Mouse (Mus musculus) intestine, embryonic 14.5 days (tissue): Measurements from ENCODE around the gene Lrsam1. TPM values are rescaled to one million over a fixed set of nuclear protein-coding genes. Genes with fewer than 3 reads are reported as not detected.

Experiments used
- ATAC-seq: fragments of 200-750 bp; cut with Nextera tagmentation; replicated peaks from 2 replicates; pipeline ENCODE4 v1.8.0; 2017; ENCODE audit warnings: low read depth, moderate number of reproducible peaks, moderate TSS enrichment, moderate library complexity; ENCODE audit not compliant: low FRiP score, low TSS enrichment
- DNase-seq: peaks from one replicate; pipeline ENCODE4 v3.0.0-alpha.2; 2018; ENCODE audit warnings: low spot score
- H3K27ac ChIP-seq: fragments of 300-500 bp; sonication (generic); 2 replicates; pipeline ENCODE4 v1.5.1; 2014; ENCODE audit warnings: low read depth, mild to moderate bottlenecking, control low read depth
- H3K27me3 ChIP-seq: fragments of 300-500 bp; sonication (generic); replicated peaks from 2 replicates; pipeline ENCODE4 v1.6.1; 2014; ENCODE audit warnings: low read length, control low read depth; ENCODE audit not compliant: control insufficient read depth, insufficient read depth
- H3K36me3 ChIP-seq: fragments of 300-500 bp; sonication (generic); 2 replicates; pipeline ENCODE4 v1.6.1; 2014; ENCODE audit warnings: low read length, control low read depth; ENCODE audit not compliant: control insufficient read depth, insufficient read depth
- H3K4me1 ChIP-seq: fragments of 300-500 bp; sonication (generic); replicated peaks from 2 replicates; pipeline ENCODE4 v1.6.1; 2014; ENCODE audit warnings: low read length, control low read depth, mixed read lengths; ENCODE audit not compliant: control insufficient read depth, insufficient read depth
- H3K4me2 ChIP-seq: fragments of 300-500 bp; sonication (generic); 2 replicates; pipeline ENCODE4 v1.6.1; 2014; ENCODE audit warnings: low read length
- H3K4me3 ChIP-seq: fragments of 300-500 bp; sonication (generic); 2 replicates; pipeline ENCODE4 v1.5.1; 2014; ENCODE audit warnings: low read depth, low read length, control low read depth, mixed read lengths
- H3K9ac ChIP-seq: fragments of 300-500 bp; sonication (generic); 2 replicates; pipeline ENCODE4 v1.6.1; 2014; ENCODE audit warnings: mild to moderate bottlenecking, low read length
- H3K9me3 ChIP-seq: fragments of 300-500 bp; sonication (generic); 2 replicates; pipeline ENCODE4 v1.6.1; 2016; ENCODE audit warnings: low read length, control low read depth; ENCODE audit not compliant: control insufficient read depth
- WGBS: fragments of 180-500 bp; shearing (Covaris S2); extraction: QIAGEN DNeasy Blood & Tissue Kit; methylation state at CpG from one replicate; pipeline ENCODE4 v1.1.7; 2014; 5-methylcytosine and 5-hydroxymethylcytosine counted together
- polyA plus RNA-seq: library from polyadenylated mRNA; unstranded; fragments of >200 nt; fragmentation: Nextera tagmentation; extraction: Ambion mirVana; gene quantifications from 2 replicates; pipeline ENCODE4 v1.2.1, GENCODE M21; 2014

Lrsam1 gene
- polyA plus RNA-seq, 1 experiment from 2014 or later, result 7.0 TPM

DNA sequence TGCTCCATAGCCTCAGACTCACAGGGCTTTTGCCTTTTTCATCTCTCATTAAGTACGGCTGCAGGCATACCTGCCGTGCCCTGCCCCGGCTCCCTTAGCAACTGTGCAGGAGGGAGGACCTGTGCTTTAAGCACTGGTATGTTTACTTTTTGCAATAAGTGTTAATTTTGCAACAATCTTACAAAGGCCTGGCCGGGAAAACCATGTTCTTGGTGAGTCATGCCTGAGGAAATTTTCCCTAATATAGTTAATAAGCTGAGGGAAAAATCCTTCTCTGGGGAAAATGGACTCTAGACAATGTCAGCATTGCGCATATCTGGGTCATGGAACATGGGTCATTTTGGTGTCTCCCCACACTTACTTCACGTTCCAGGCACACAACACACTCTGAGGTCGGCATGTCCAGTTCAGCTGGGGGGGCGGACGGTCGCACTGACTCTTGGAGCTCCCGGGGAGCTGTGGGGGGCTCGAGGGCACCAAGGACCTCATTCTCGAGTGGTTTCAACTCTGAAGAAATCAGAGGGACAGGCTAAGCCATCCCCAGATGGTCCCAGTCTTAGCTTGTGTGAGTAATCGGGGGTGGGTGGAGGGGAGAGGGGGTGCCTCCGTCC, 33.7 kb downstream of the Lrsam1 start:
- peak; percentile 4; the same call in 1 of the 2 replicates for ATAC-seq
- Histone ChIP-seq H3K27ac (no peak overlapping the region), H3K27me3 (no peaks in the 10 kb centered on the region), H3K4me1 (no peaks in the 10 kb centered on the region), H3K36me3 (peaks cover 34% of the 10 kb centered on the region), H3K4me3 (no peak overlapping the region), H3K9ac (no peak overlapping the region), H3K4me2 (no peak overlapping the region), H3K9me3 (no peaks in the 10 kb centered on the region)
- 68% methylated on average over 15 of the region's 15 CpGs for WGBS
- DNase-seq, result no peak

GRCm38 (mm10) chr2:32926330-32927075, 34.9 kb downstream of the Lrsam1 start:
- Histone ChIP-seq H3K4me3 (no peak overlapping the region), H3K27ac (no peak overlapping the region), H3K4me2 (no peak overlapping the region), H3K9ac (no peak overlapping the region), H3K27me3 (no peaks in the 10 kb centered on the region), H3K4me1 (no peaks in the 10 kb centered on the region), H3K9me3 (no peaks in the 10 kb centered on the region), H3K36me3 (peaks cover 46% of the 10 kb centered on the region)
- DNase-seq (no peak), ATAC-seq (no peak)
- WGBS, result 88% methylated on average over 12 of the region's 12 CpGs

DNA sequence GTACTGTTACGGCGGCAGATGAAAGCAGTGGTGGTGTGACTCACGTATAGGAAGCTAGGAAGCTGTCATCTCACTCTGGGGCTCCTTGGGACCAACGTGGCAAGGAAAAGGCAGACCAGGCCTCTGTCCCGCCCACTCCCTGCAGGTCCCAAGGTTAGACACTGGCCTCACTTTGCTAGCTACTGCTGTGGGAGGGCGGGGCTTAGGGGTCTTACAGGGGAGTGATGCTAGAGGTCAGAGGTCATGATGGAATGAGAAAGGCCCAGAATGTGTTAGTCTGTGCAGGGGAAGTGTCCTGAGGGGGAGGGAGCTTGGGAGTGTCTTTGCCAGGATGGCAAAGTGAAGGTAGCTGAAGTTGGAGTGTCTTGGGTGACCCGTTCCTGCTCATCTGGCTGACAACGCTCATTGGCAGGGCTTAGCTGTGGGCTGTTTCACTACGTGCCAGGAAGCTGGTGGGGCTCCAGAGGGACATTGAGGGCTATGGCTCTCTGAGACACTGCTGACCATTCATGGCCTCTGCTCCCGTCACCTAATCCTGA, 37.0 kb downstream of the Lrsam1 start:
- no peaks in the 10 kb centered on the region for H3K27me3 ChIP-seq
- no peak for DNase-seq
- no peak overlapping the region for H3K4me3 ChIP-seq
- no peaks in the 10 kb centered on the region for H3K4me1 ChIP-seq
- 79% methylated on average over 10 of the region's 10 CpGs for WGBS
- H3K36me3 ChIP-seq, result peaks cover 67% of the 10 kb centered on the region
- no peak overlapping the region for H3K9ac ChIP-seq
- H3K4me2 ChIP-seq, result no peak overlapping the region
- H3K27ac ChIP-seq, result no peak overlapping the region
- ATAC-seq, result no peak
- H3K9me3 ChIP-seq, result no peaks in the 10 kb centered on the region

- Histone ChIP-seq H3K27ac (no peak overlapping the region), H3K4me3 (no peak overlapping the region), H3K9ac (no peak overlapping the region), H3K4me2 (no peak overlapping the region), H3K27me3 (no peaks in the 10 kb centered on the region), H3K4me1 (no peaks in the 10 kb centered on the region), H3K9me3 (no peaks in the 10 kb centered on the region), H3K36me3 (peaks cover 74% of the 10 kb centered on the region)
- WGBS, result 93% methylated on average over 24 of the region's 24 CpGs
- ATAC-seq (no peak), DNase-seq (no peak)
Observed at GRCm38 (mm10) chr2:32923551-32924250, 37.7 kb downstream of the Lrsam1 start.

- Histone ChIP-seq H3K9me3 (no peaks in the 10 kb centered on the region), H3K36me3 (peaks cover 84% of the 10 kb centered on the region), H3K27me3 (no peaks in the 10 kb centered on the region), H3K27ac (no peak overlapping the region), H3K4me2 (no peak overlapping the region), H3K4me1 (no peaks in the 10 kb centered on the region), H3K4me3 (no peak overlapping the region), H3K9ac (no peak overlapping the region)
- WGBS, result 87% methylated on average over 13 of the region's 13 CpGs
- ATAC-seq (no peak), DNase-seq (no peak)
Observed at GRCm38 (mm10) chr2:32922564-32922963, 38.9 kb downstream of the Lrsam1 start.

- Histone ChIP-seq H3K27ac (no peak overlapping the region), H3K9me3 (no peaks in the 10 kb centered on the region), H3K4me1 (no peaks in the 10 kb centered on the region), H3K27me3 (no peaks in the 10 kb centered on the region), H3K9ac (no peak overlapping the region), H3K36me3 (peaks cover 79% of the 10 kb centered on the region), H3K4me3 (no peak overlapping the region), H3K4me2 (no peak overlapping the region)
- WGBS, result 90% methylated on average over 15 of the region's 15 CpGs
- ATAC-seq, result no peak
- no peak for DNase-seq
Observed at GRCm38 (mm10) chr2:32921801-32922380, 39.5 kb downstream of the Lrsam1 start.

DNA sequence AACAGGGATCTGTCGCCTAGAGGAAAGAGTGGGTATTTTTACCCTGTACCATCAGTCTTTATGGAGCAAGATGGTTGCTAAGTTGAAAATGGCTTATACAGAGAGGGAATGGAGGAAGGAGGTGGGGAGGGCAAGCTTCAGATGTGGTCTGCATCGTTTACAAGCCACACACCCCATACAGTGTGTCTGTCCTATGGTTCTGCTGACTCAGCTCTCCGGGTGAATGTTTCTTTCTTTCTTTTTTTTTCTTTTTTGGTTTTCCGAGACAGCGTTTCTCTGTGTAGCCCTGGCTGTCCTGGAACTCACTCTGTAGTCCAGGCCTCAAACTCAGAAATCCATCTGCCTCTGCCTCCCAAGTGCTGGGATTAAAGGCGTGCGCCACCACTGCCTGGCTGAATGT, 40.2 kb downstream of the Lrsam1 start:
- WGBS, result 76% methylated on average over 7 of the region's 7 CpGs
- peaks cover 81% of the 10 kb centered on the region for H3K36me3 ChIP-seq
- no peaks in the 10 kb centered on the region for H3K9me3 ChIP-seq
- ATAC-seq (no peak), DNase-seq (no peak)
- no peak overlapping the region for H3K4me2 ChIP-seq
- H3K27me3 ChIP-seq, result no peaks in the 10 kb centered on the region
- no peak overlapping the region for H3K9ac ChIP-seq
- H3K4me3 ChIP-seq, result no peak overlapping the region
- H3K4me1 ChIP-seq, result no peaks in the 10 kb centered on the region
- no peak overlapping the region for H3K27ac ChIP-seq

DNA sequence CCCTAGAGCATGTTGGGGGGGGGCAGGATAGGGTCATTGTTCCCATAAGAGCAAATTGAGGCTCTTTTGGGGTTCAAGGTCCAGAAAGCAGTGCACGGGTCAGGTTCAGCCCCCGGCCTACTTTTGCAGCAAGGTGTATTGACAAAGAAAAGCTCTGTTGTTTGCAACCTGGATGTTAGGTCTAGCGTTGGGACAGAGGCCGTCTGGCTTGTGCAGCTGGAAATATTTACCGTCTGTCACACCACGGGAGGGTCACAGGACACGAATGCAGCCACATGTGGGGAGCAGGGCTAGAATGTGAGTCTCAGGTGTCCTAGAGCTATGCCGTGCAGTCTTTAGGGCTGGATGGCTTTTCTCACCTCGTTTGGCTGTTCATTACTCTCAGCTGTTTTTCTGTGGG, 43.0 kb downstream of the Lrsam1 start:
- no peak for ATAC-seq
- H3K4me1 ChIP-seq, result peaks cover 11% of the 10 kb centered on the region; the same call in 1 of the 2 replicates
- no peak overlapping the region for H3K4me2 ChIP-seq
- H3K4me3 ChIP-seq, result no peak overlapping the region
- WGBS, result 76% methylated on average over 9 of the region's 9 CpGs
- no peak overlapping the region for H3K9ac ChIP-seq
- no peaks in the 10 kb centered on the region for H3K9me3 ChIP-seq
- peaks cover 71% of the 10 kb centered on the region for H3K36me3 ChIP-seq
- no peak overlapping the region for H3K27ac ChIP-seq
- no peak for DNase-seq
- no peaks in the 10 kb centered on the region for H3K27me3 ChIP-seq
